Mouse (Mus musculus) activated CD4-positive, CD25-positive, alpha-beta regulatory T cell (primary cell): ENCODE data around the gene Eloa. TPM values are rescaled to one million over a fixed set of nuclear protein-coding genes. Genes with fewer than 3 reads are reported as not detected.

ENCODE experiments used
- polyA plus RNA-seq, 2 experiments: library from polyadenylated mRNA; unstranded; fragments of 100-300 nt; shearing (Covaris generic); gene quantifications; one replicate each; pipeline ENCODE4 v1.2.1; 2017

Gene Eloa
- polyA plus RNA-seq = 10 to 100 TPM; 40.6 to 84.9 TPM

DNA sequence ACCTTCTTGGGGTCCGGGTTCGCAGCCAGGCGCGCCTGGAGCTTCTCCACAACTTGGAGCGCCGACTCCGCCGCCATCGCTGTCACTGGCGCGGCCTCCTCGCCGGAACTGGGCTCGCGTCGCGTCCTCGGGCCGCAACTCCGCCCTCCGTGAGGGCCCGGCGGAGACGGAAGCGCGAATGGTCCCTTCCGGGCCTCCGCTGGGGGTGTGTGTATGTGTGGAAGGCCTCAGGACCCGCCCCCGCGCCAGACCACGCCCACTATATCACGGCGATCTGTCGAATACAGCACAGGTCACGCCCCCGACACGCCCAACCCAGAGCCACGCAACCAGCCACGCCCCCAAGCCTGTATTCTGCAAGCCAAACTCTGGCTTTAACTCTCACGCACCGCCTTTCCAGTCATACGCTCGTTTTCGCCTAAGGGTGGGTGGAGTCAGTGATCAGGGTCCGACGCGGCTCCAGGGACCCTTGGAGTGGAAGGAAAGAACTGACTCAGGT lies at the start of gene Eloa:
Gene Eloa, minus strand, starts transcription at position 215 of the 499 bp plus-strand sequence.

DNA sequence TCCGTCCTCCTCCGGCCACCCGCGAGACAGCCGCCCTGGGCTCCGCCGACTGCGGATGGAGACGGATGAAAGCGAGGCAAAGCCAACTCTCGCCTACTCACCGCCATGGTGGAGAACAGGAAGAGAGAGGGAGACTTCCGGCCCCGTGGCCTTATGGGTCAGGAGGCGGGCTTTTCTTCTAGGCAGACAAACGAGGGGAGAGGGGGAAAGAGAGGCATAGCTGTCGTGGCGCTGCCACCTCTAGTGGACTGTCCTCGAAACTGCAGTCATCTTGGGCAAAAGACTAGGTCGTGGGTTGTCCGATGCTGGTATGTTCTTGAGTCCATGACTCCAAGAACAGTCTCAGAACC lies 31.7 kb upstream of the Eloa start, which contains the start of gene Rpl11:
Gene Rpl11, minus strand, starts transcription at position 182 of the 350 bp plus-strand sequence.

DNA sequence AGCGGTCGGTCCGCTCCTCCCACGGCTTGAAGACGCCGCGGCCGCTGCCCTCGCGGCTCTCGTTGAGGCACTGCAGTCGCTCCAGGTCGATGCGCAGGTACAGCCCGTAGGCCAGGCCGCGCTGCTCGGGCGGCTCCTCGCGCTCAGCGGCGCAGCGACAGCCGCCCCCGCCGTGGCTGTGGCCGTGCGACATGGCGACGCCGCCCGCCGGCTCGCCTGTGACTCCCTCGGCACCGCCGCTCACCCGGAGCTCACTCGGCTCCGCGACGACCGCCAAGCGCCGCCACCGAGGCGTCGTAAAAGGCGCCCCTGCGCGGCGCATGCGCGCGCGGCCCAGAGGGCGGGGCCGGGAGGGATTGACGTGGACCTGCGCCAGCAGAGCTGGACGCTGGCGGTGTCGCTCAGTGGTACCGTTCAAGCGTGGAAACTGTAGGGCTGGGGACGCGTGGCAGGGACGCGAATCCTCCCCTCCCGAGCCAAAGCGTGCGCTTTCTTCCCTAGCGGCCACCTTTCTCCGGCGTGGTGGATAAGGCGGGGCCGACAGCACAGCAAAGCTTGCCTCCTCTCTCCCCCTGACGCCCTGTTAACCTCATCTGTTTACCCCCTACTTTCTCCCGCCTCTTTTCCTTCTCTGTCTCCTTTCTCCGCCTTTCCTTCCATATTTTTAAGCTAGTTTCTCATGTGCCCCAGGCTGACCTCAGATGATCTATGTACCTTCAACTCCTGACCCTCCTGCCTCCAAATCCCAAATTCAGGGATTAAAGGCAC lies 34.4 kb downstream of the Eloa start, which contains the start of gene Pithd1:
Gene Pithd1, minus strand, starts transcription at position 322 of the 768 bp plus-strand sequence.

DNA sequence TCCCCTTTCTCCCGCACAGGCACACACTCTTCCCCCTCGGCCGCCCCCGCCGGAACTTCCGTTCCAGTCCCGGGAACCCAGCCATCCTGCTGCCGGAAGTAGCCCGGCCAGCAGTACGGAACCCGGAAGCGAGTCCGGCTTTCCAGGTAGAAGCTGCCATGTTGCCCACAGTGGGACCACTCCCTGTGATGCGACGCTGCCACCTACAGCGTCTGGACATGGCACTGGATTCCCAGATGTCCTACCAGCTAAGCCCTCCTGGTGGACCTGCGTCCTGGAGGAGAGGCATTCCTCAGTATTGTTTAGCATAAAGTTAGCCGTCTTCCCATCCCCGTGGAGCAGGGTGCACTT lies 49.0 kb downstream of the Eloa start, which contains the start of gene Lypla2:
Gene Lypla2, minus strand, starts transcription at position 71 of the 351 bp plus-strand sequence.

DNA sequence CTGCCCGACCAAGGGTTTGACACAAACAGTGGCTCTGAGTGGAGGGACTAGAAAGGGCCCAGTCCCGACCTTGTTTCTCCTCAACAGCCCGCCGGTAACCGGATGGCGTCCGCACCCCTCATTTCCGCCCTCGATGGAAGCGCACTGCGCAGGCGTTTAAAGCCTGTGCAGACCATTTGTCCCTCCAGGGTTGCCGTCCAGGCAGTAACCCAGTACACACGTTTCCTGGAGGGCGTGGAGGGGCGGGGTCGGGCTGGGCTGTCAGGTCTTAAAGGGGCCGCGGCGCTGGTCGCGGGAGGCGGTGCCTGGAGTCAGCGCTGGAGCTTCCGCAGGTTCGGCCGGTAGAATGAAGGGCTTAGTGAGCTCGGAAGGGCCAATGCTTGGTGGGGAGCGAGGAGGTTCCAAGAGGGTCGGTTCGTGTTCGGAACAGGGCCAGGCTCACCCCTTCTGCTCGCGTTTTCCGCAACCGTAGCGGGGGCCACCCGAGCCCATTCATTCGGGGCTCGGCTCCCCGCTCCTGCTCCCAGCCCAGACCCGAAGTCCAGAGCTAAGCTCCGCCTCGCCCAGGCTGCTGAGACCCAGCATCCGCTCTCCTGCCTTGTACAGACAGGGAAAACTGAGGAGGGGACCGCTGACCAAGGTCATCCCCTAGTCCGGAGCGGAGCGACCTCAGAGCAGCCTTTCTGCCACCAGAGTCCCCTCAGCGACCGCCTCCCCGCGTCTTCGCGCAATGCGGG lies 57.9 kb downstream of the Eloa start, which contains the start of gene Gale:
Gene Gale, plus strand, starts transcription at position 271 of the 737 bp plus-strand sequence.

Other genes with a start within 250 kb of the Eloa start
- 100 to 1,000 TPM; 126 to 150 TPM for gene Srsf10, start 166.0 kb downstream of the Eloa start, polyA plus RNA-seq
- gene Pnrc2, start 147.9 kb downstream of the Eloa start, polyA plus RNA-seq = 100 to 1,000 TPM; 203 to 210 TPM
- 10 to 100 TPM in 1 of 2 experiments, 1 to 10 TPM in 1; 8.5 to 11.3 TPM for gene Cnr2, start 126.4 kb downstream of the Eloa start, polyA plus RNA-seq
- gene Fuca1, start 101.0 kb downstream of the Eloa start, polyA plus RNA-seq = 100 to 1,000 TPM in 1 of 2 experiments, 10 to 100 TPM in 1; 89.7 to 112 TPM
- 10 to 100 TPM; 74.0 to 76.3 TPM for gene Hmgcl, start 75.3 kb downstream of the Eloa start, polyA plus RNA-seq
- 10 to 100 TPM; 15.4 to 35.5 TPM for gene Gale, start 58.0 kb downstream of the Eloa start, polyA plus RNA-seq
- 100 to 1,000 TPM; 289 to 317 TPM for gene Lypla2, start 49.1 kb downstream of the Eloa start, polyA plus RNA-seq
- gene Pithd1, start 34.5 kb downstream of the Eloa start, polyA plus RNA-seq = 10 to 100 TPM; 72.6 to 84.9 TPM
- 100 to 1,000 TPM; 331 to 438 TPM for gene Rpl11, start 31.7 kb upstream of the Eloa start, polyA plus RNA-seq
- gene Id3, start 121.7 kb upstream of the Eloa start, polyA plus RNA-seq = 100 to 1,000 TPM; 162 to 182 TPM
- 10 to 100 TPM; 28.7 to 33.6 TPM for gene E2f2, start 150.6 kb upstream of the Eloa start, polyA plus RNA-seq
- gene Asap3, start 184.6 kb upstream of the Eloa start, polyA plus RNA-seq = under 1 TPM; 0.11 to 0.19 TPM
- gene Tcea3, start 226.0 kb upstream of the Eloa start, polyA plus RNA-seq = under 1 TPM; 0.23 to 0.93 TPM